Mouse (Mus musculus) midbrain, embryonic 14.5 days (tissue): ENCODE data around the gene Nxn. TPM values are rescaled to one million over a fixed set of nuclear protein-coding genes. Genes with fewer than 3 reads are reported as not detected.

Experiments
- ATAC-seq: fragments of 200-750 bp; cut with Nextera tagmentation; 2 replicates; pipeline ENCODE4 v1.8.0; 2017; ENCODE audit warnings: moderate number of reproducible peaks, moderate library complexity; ENCODE audit not compliant: low FRiP score, low TSS enrichment
- DNase-seq: peaks from one replicate; pipeline ENCODE4 v3.0.0-alpha.2; 2015
- H3K27ac ChIP-seq: fragments of 300-500 bp; sonication (generic); replicated peaks from 2 replicates; pipeline ENCODE4 v1.5.1; 2014; ENCODE audit warnings: mild to moderate bottlenecking, low read depth, low read length, moderate library complexity
- H3K27me3 ChIP-seq: fragments of 300-500 bp; sonication (generic); 2 replicates; pipeline ENCODE4 v1.6.1; 2014; ENCODE audit warnings: low read length, control low read depth, mixed read lengths; ENCODE audit not compliant: control insufficient read depth, insufficient read depth
- H3K36me3 ChIP-seq: fragments of 300-500 bp; sonication (generic); 2 replicates; pipeline ENCODE4 v1.6.1; 2014; ENCODE audit warnings: low read length, control low read depth; ENCODE audit not compliant: control insufficient read depth, insufficient read depth
- H3K4me1 ChIP-seq: fragments of 300-500 bp; sonication (generic); 2 replicates; pipeline ENCODE4 v1.6.1; 2014; ENCODE audit warnings: mild to moderate bottlenecking, antibody characterized with exemption, low read length, control low read depth; ENCODE audit not compliant: control insufficient read depth, insufficient read depth
- H3K4me2 ChIP-seq: fragments of 300-500 bp; sonication (generic); 2 replicates; pipeline ENCODE4 v1.6.1; 2014; ENCODE audit warnings: mild to moderate bottlenecking, low read length, moderate library complexity
- H3K4me3 ChIP-seq: fragments of 300-500 bp; sonication (generic); replicated peaks from 2 replicates; pipeline ENCODE4 v1.5.1; 2014; ENCODE audit warnings: low read depth, low read length
- H3K9ac ChIP-seq: fragments of 300-500 bp; sonication (generic); replicated peaks from 2 replicates; pipeline ENCODE4 v1.6.1; 2014; ENCODE audit warnings: mild to moderate bottlenecking, low read length, moderate library complexity
- H3K9me3 ChIP-seq: fragments of 300-500 bp; sonication (generic); 2 replicates; pipeline ENCODE4 v1.6.1; 2016; ENCODE audit warnings: low read length, control low read depth, mixed read lengths; ENCODE audit not compliant: control insufficient read depth
- WGBS: fragments of 180-500 bp; shearing (Covaris S2); extraction: QIAGEN DNeasy Blood & Tissue Kit; methylation state at CpG from one replicate; pipeline ENCODE4 v1.1.7; 2014; 5-methylcytosine and 5-hydroxymethylcytosine counted together
- polyA plus RNA-seq: library from polyadenylated mRNA; unstranded; fragments of >200 nt; fragmentation: Nextera tagmentation; extraction: Ambion mirVana; gene quantifications from 2 replicates; pipeline ENCODE4 v1.2.1, GENCODE M21; 2014

Gene Nxn
- polyA plus RNA-seq, 1 experiment from 2014 or later, result 28.2 TPM

- Histone ChIP-seq H3K4me2 (no peak overlapping the region), H3K4me1 (peaks cover 5% of the 10 kb centered on the region), H3K27me3 (no peaks in the 10 kb centered on the region), H3K9me3 (no peaks in the 10 kb centered on the region), H3K9ac (no peak overlapping the region), H3K27ac (no peak overlapping the region), H3K4me3 (no peak overlapping the region), H3K36me3 (peaks cover 48% of the 10 kb centered on the region)
- 70% methylated on average over 12 of the region's 12 CpGs for WGBS
- DNase-seq, result peak; percentile 80
- ATAC-seq, result no peak
Observed at GRCm38 (mm10) chr11:76410826-76411225, 11.9 kb upstream of the Nxn start.

GRCm38 (mm10) chr11:76406702-76407583 is 8.0 kb upstream of the Nxn start, which contains the start of gene Timm22:
Gene Timm22 (plus strand): TSS chr11:76406952.
- Histone ChIP-seq H3K36me3 (peaks cover 13% of the 10 kb centered on the region; the same call in 1 of the 2 replicates), H3K27me3 (no peaks in the 10 kb centered on the region), H3K27ac (peak within 1 kb of the TSS; percentile 67; the same call in 1 of the 2 replicates), H3K4me3 (peak within 1 kb of the TSS; percentile 70), H3K9me3 (no peaks in the 10 kb centered on the region), H3K4me2 (peak within 1 kb of the TSS; percentile 59), H3K9ac (peak within 1 kb of the TSS; percentile 85), H3K4me1 (peaks cover 5% of the 10 kb centered on the region)
- DNase-seq, result peak; percentile 98
- WGBS, result under 1% methylated on average over 46 of the region's 46 CpGs
- ATAC-seq, result peak; percentile 96

- no peak overlapping the region for H3K4me2 ChIP-seq
- H3K9me3 ChIP-seq, result no peaks in the 10 kb centered on the region
- DNase-seq (no peak), ATAC-seq (no peak)
- H3K36me3 ChIP-seq, result 0 out of 2 replicates have a peak, but pooled peaks cover 8% of the 10 kb centered on the region
- no peak overlapping the region for H3K9ac ChIP-seq
- 82% methylated on average over 5 of the region's 5 CpGs for WGBS
- peaks cover 5% of the 10 kb centered on the region for H3K4me1 ChIP-seq
- H3K27me3 ChIP-seq, result no peaks in the 10 kb centered on the region
- H3K27ac ChIP-seq, result no peak overlapping the region
- H3K4me3 ChIP-seq, result no peak overlapping the region
Observed at GRCm38 (mm10) chr11:76405626-76406264, 6.8 kb upstream of the Nxn start.

- DNase-seq (no peak), ATAC-seq (no peak)
- Histone ChIP-seq H3K4me1 (peaks cover 5% of the 10 kb centered on the region), H3K27me3 (no peaks in the 10 kb centered on the region), H3K4me3 (no peak overlapping the region), H3K9ac (no peak overlapping the region), H3K27ac (no peak overlapping the region), H3K4me2 (no peak overlapping the region), H3K36me3 (0 out of 2 replicates have a peak, but pooled peaks cover 7% of the 10 kb centered on the region), H3K9me3 (no peaks in the 10 kb centered on the region)
- 70% methylated on average over 4 of the region's 4 CpGs for WGBS
Observed at GRCm38 (mm10) chr11:76405113-76405512, 6.2 kb upstream of the Nxn start.

GRCm38 (mm10) chr11:76401398-76401797 is 2.5 kb upstream of the Nxn start:
- H3K4me2 ChIP-seq, result no peak overlapping the region
- H3K4me1 ChIP-seq, result peaks cover 5% of the 10 kb centered on the region; the same call in 1 of the 2 replicates
- DNase-seq, result no peak
- H3K9me3 ChIP-seq, result no peaks in the 10 kb centered on the region
- ATAC-seq, result no peak
- no peaks in the 10 kb centered on the region for H3K36me3 ChIP-seq
- WGBS, result 73% methylated on average over 10 of the region's 10 CpGs
- H3K4me3 ChIP-seq, result no peak overlapping the region
- no peak overlapping the region for H3K9ac ChIP-seq
- H3K27ac ChIP-seq, result no peak overlapping the region
- no peaks in the 10 kb centered on the region for H3K27me3 ChIP-seq

GRCm38 (mm10) chr11:76399587-76400330 is 819 bp upstream of the Nxn start:
- peak overlapping the region; percentile 98 for H3K4me2 ChIP-seq
- H3K4me3 ChIP-seq, result peak overlapping the region; percentile 81
- ATAC-seq (no peak), DNase-seq (peak; percentile 84)
- no peaks in the 10 kb centered on the region for H3K27me3 ChIP-seq
- no peak overlapping the region for H3K9ac ChIP-seq
- WGBS, result 10% methylated on average over 11 of the region's 11 CpGs
- H3K27ac ChIP-seq, result no peak overlapping the region; the same call in 1 of the 2 replicates
- H3K4me1 ChIP-seq, result peaks cover 5% of the 10 kb centered on the region; the same call in 1 of the 2 replicates
- no peaks in the 10 kb centered on the region for H3K36me3 ChIP-seq
- H3K9me3 ChIP-seq, result no peaks in the 10 kb centered on the region

GRCm38 (mm10) chr11:76398312-76398797 is 585 bp downstream of the Nxn start:
- DNase-seq, result no peak
- ATAC-seq, result peak; percentile 68
- H3K36me3 ChIP-seq, result no peaks in the 10 kb centered on the region
- peak overlapping the region; percentile 98 for H3K4me2 ChIP-seq
- H3K4me3 ChIP-seq, result peak overlapping the region; percentile 81
- H3K27ac ChIP-seq, result peak overlapping the region; percentile 87
- no peaks in the 10 kb centered on the region for H3K9me3 ChIP-seq
- H3K27me3 ChIP-seq, result no peaks in the 10 kb centered on the region
- WGBS, result under 1% methylated on average over 25 of the region's 33 CpGs
- H3K9ac ChIP-seq, result peak overlapping the region; percentile 74
- peaks cover 5% of the 10 kb centered on the region; the same call in 1 of the 2 replicates for H3K4me1 ChIP-seq

GRCm38 (mm10) chr11:76397650-76398311 is 1.2 kb downstream of the Nxn start:
- H3K4me3 ChIP-seq, result peak overlapping the region; percentile 81
- H3K27me3 ChIP-seq, result no peaks in the 10 kb centered on the region
- peak overlapping the region; percentile 74 for H3K9ac ChIP-seq
- DNase-seq (peak; percentile 69), ATAC-seq (peak; percentile 32; the same call in 1 of the 2 replicates)
- H3K27ac ChIP-seq, result peak overlapping the region; percentile 87
- H3K4me2 ChIP-seq, result peak overlapping the region; percentile 98
- under 1% methylated on average over 26 of the region's 26 CpGs for WGBS
- H3K36me3 ChIP-seq, result no peaks in the 10 kb centered on the region
- peaks cover 5% of the 10 kb centered on the region; the same call in 1 of the 2 replicates for H3K4me1 ChIP-seq
- no peaks in the 10 kb centered on the region for H3K9me3 ChIP-seq
